Mouse (Mus musculus): Measurements from ENCODE around the gene Spg11.
A peak's percentile ranks its signal among the peaks of the same experiment; 100 is the strongest.

The Spg11 gene

GRCm38 (mm10) chr2:122117961-122118958 lies at the start of gene Spg11:
TSS of gene Spg11 (minus strand) at chr2:122118386.
- peak; percentile 96 for DNase-seq

GRCm38 (mm10) chr2:122164293-122164692 lies 46.1 kb upstream of the Spg11 start:
- no peak for DNase-seq

- no peak for DNase-seq
These were observed 45.4 kb upstream of the Spg11 start for GRCm38 (mm10) chr2:122163430-122164195.

- no peak for DNase-seq
These were observed 44.3 kb upstream of the Spg11 start for GRCm38 (mm10) chr2:122162529-122162928.

- DNase-seq: no peak
These were observed 43.4 kb upstream of the Spg11 start for GRCm38 (mm10) chr2:122161542-122161941.

GRCm38 (mm10) chr2:122160680-122161079 lies 42.5 kb upstream of the Spg11 start, which contains the start of gene Trim69:
TSS of gene Trim69 (plus strand) at chr2:122160700.
- peak; percentile 71 for DNase-seq

- no peak for DNase-seq
These were observed 41.5 kb upstream of the Spg11 start for GRCm38 (mm10) chr2:122159667-122160066.

- no peak for DNase-seq
These were observed 40.2 kb upstream of the Spg11 start for GRCm38 (mm10) chr2:122158362-122158802.

GRCm38 (mm10) chr2:122157561-122157960 lies 39.4 kb upstream of the Spg11 start:
- DNase-seq: no peak

- no peak for DNase-seq
These were observed 38.0 kb upstream of the Spg11 start for GRCm38 (mm10) chr2:122156051-122156700.

GRCm38 (mm10) chr2:122155292-122155691 lies 37.1 kb upstream of the Spg11 start:
- no peak for DNase-seq

GRCm38 (mm10) chr2:122154479-122154878 lies 36.3 kb upstream of the Spg11 start:
- DNase-seq: no peak

- no peak for DNase-seq
These were observed 35.6 kb upstream of the Spg11 start for GRCm38 (mm10) chr2:122153681-122154365.

GRCm38 (mm10) chr2:122152850-122153249 lies 34.7 kb upstream of the Spg11 start:
- DNase-seq: no peak

- DNase-seq: no peak
These were observed 33.0 kb upstream of the Spg11 start for GRCm38 (mm10) chr2:122151221-122151620.

- DNase-seq: no peak
These were observed 31.5 kb upstream of the Spg11 start for GRCm38 (mm10) chr2:122149716-122150115.

- no peak for DNase-seq
These were observed 31.1 kb upstream of the Spg11 start for GRCm38 (mm10) chr2:122149316-122149715.

GRCm38 (mm10) chr2:122148242-122148917 lies 30.2 kb upstream of the Spg11 start:
- DNase-seq: peak; percentile 8

- DNase-seq: peak; percentile 86
These were observed 29.5 kb upstream of the Spg11 start, which contains the start of gene B2m for GRCm38 (mm10) chr2:122147508-122148241. TSS of gene B2m (plus strand) at chr2:122147686.

GRCm38 (mm10) chr2:122146687-122147086 lies 28.5 kb upstream of the Spg11 start:
- DNase-seq: no peak

- no peak for DNase-seq
These were observed 27.6 kb upstream of the Spg11 start for GRCm38 (mm10) chr2:122145756-122146155.

Measured in cerebellum, adult 8-10 months (tissue).